Mouse (Mus musculus): ENCODE data around the gene Zbed5.
A peak's percentile ranks its signal among the peaks of the same experiment; 100 is the strongest.
"Not testable (repeated sequence)": the region's sequence is repeated elsewhere in the genome, so short reads cannot be mapped to it uniquely, and the experiment has no call there.

Gene Zbed5

GRCm38 (mm10) chr5:129909147-129909546, 13.6 kb downstream of the Zbed5 start:
- no peak for DNase-seq

DNA sequence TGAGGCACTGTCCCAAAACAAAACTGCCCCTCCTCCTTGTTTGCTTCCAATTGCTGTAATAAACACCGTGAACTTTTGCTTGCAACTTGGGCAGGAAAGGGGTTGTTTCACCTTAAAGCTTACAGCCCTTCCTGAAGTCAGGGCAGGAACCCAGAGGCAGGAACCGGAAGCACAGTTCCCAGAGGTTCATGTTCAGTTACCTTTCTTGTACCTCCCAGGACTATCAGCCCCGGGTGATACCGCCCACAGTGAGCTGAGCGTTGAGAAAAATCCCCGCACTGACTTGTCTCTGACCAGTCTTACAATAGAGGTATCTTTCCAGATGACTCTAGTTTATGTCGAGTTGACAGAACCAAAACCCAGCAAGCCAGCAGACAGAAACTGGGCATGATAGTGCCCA, 14.1 kb downstream of the Zbed5 start:
- DNase-seq = no peak

DNA sequence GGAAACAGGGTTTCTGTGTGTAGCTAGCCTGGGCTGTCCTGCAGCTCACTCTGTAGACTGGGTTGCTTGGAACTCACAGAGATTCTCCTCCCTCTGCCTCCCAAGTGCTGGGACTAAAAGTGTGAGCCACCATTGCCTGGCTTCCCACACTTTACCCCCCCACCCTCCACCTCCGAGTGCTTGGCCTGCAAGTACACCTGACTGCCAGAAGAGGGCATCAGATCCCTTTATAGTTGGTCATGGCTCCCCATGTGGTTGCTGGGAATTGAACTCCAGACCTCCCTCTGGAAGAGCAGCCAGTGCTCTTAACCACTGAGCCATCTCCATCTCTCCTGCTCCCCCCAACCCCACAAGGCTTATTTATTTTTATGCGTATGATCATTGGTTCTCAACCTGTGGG, 18.5 kb downstream of the Zbed5 start:
- DNase-seq = peak; percentile 52

- DNase-seq = not testable (repeated sequence)
These were observed 20.0 kb downstream of the Zbed5 start for GRCm38 (mm10) chr5:129915491-129915890.

DNA sequence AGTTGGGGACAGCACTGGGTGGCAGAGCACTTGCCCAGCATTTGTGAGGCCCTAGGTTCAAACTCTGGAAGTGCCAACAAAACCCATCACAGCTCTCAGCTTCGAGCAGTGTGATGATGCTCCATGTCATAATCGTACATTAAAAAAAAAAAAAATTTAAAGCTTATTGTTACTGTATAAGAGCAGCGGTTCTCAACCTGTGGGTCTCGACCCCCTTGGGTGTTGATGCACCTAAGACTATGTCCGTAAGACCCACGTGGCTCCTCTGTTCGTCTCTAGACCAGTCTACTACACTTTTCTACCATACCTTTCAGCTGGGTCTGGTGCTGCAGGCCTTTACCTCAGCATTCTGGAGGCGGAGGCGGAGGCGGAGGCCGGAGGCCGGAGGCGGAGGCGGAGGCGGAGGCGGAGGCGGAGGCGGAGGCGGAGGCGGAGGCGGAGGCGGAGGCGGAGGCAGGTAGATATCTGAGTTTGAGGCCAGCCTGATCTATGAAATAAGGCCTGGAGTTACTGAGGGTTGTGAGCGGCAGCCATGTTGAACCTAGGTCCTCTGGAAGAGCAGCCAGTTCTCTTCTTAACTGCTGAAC, 22.6 kb downstream of the Zbed5 start:
- DNase-seq = no peak

DNA sequence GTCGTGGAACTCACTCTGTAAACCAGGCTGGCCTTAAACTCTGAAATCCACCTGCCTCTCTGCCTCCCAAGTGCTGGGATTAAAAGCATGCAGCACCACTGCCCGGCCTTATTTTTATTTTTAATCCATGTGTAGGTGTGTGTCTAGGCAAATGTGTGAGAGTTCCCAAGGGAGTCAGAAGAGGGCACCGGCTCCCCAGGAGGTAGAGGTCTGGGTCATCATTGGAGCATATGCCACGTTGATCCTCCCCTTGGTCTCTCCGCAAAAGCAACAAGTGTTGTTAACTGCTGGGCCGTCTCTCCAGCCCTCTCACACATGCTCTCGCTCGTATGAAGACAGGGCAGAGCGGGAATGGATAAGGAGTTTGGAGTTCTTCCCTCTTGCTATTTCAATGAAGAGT, 23.2 kb downstream of the Zbed5 start:
- no peak for DNase-seq

DNA sequence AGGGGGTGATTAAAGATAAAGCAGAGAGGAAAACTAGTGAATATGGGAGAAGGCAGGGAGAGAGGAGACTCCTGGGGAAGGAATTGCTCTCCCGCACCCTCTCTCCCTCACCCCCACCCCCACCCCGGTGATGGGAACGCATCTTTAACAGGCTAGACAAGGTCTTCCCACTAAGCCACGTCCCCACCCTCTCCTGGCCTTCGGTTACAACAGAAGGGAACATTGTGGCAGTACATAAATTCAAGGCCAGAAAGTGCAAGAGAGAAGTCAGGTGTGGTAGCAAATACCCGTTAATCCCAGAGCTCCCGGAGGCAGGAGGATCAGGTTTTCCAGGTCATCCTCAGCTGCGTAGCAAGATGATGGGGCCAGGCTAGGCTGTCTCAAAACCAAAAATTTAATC, 23.8 kb downstream of the Zbed5 start:
- no peak for DNase-seq

DNA sequence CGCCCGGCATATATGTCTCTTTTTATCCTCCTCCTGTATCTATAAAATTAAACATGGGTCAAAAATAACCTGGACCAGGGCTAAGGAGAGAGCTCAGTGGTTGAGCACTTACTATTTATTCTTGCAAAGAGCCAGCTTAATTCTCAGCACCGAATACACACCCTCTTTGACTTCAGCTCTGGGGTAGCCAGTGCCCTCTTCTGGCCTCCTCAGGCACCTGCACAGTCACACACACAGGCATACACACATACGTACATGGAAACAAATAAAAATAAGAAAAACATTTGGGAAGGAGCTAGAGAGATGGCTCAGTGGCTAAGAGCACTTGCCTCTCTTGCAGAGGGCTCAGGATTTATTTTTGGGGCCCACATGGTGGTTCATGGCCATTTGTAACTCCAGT, 26.4 kb downstream of the Zbed5 start:
- DNase-seq = no peak

- DNase-seq = no peak
These were observed 29.4 kb downstream of the Zbed5 start for GRCm38 (mm10) chr5:129924820-129925452.

DNA sequence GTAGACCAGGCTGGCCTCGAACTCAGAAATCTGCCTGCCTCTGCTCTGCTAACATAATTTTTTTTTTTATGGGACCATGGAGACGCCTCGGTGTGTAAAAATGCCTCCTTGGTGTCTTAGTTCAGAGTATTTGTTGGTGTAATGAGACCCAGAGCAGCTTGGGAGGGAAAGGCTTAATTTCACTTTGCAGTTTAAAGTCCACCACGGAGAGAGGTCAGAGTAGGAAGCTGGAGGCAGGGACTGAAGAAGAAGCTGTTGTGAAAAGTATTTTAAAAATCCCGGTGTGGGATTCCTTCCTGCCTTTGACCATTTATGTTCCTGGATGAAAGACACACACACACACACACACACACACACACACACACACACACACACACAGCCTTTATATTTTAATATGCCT, 30.4 kb downstream of the Zbed5 start:
- no peak for DNase-seq

- DNase-seq = no peak
These were observed 34.7 kb downstream of the Zbed5 start for GRCm38 (mm10) chr5:129929924-129930855.

GRCm38 (mm10) chr5:129936941-129937340, 41.4 kb downstream of the Zbed5 start:
- DNase-seq = no peak

DNA sequence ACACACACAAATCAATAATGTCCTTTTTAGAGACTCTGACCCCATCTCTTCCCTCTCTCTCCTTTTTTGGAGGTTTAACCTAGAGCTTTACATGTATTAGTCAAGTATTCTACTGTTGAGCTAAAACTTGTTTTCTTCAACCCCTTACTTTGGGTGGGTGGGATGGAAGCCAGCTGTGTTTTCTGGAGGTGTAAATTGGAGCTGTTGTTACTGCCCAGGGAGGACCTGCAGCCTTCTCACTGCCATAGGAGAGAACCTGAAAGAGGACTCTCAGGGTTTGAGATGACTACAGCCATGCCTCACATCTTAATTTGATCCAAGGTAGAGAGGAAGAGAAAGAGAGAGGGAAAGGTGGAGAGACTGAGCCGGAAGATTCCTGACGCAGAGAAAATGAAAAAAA, 44.8 kb downstream of the Zbed5 start:
- no peak for DNase-seq

- peak; percentile 3 for DNase-seq
These were observed 45.4 kb downstream of the Zbed5 start for GRCm38 (mm10) chr5:129940736-129941494.

GRCm38 (mm10) chr5:129941495-129942045, 46.0 kb downstream of the Zbed5 start, which contains the start of gene Vkorc1l1:
TSS of gene Vkorc1l1 (plus strand) at chr5:129941970.
- DNase-seq = peak; percentile 98

GRCm38 (mm10) chr5:129942073-129942939, 46.8 kb downstream of the Zbed5 start:
- DNase-seq = peak; percentile 37

DNA sequence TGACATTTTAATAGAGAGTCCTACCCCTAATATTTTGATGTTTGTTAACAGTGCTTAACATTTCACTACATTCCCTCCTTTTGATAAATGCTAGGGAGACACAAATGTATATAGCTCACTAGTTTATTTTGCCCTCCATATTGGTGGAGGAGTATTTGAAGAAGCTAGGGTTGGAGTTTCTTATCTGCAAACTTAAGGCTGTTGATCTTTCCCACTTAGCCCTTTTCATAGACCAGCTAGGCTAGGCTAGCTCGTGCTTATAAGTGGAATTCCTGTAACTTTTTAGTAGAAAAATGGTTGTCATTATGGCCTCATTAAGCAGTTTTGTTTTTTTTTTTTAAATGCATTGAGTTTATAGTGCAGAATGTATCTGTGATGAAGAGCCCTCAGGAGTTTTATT, 47.9 kb downstream of the Zbed5 start:
- no peak for DNase-seq

- DNase-seq = no peak
These were observed 52.1 kb downstream of the Zbed5 start for GRCm38 (mm10) chr5:129947528-129948033.

- DNase-seq = no peak
These were observed 56.6 kb downstream of the Zbed5 start for GRCm38 (mm10) chr5:129952143-129952542.

All from embryo, embryonic 11 days (tissue).